8 mouse cellular contexts compared by ENCODE assay signal in genomic region chr13:67107681-67108080, GRCm38 (mm10). TPM values are rescaled to one million over a fixed set of nuclear protein-coding genes. Genes with fewer than 3 reads are reported as not detected.
DNase-seq lines count a peak whose midpoint lies in the region; ATAC-seq lines count a peak whose summit lies in the region.

No protein-coding gene starts in this region.

- peaks cover 9% of the 10 kb centered on the region; the same call in 1 of the 2 replicates for H3K9me3 ChIP-seq in kidney, embryonic 16.5 days (ENCODE audit: low read length)
- H3K9me3 ChIP-seq in embryonic facial prominence, embryonic 14.5 days (ENCODE audit: control insufficient read depth, low read length) = peaks cover 18% of the 10 kb centered on the region; the same call in 1 of the 2 replicates
- peaks cover 2% of the 10 kb centered on the region; the same call in 1 of the 2 replicates for H3K9me3 ChIP-seq in limb, embryonic 10.5 days (replicated peaks)
- no peaks in the 10 kb centered on the region; the same call in 1 of the 2 replicates for H3K9me3 ChIP-seq in neural tube, embryonic 14.5 days (ENCODE audit: control insufficient read depth, low read length)

- H3K27me3 ChIP-seq in kidney, embryonic 16.5 days (ENCODE audit: insufficient read depth, low read length) = no peaks in the 10 kb centered on the region
- H3K27me3 ChIP-seq in embryonic facial prominence, embryonic 14.5 days (replicated peaks; ENCODE audit: control insufficient read depth, insufficient read depth, low read length) = no peaks in the 10 kb centered on the region
- H3K27me3 ChIP-seq in limb, embryonic 10.5 days (ENCODE audit: low read depth, poor library complexity, severe bottlenecking) = no peaks in the 10 kb centered on the region
- H3K27me3 ChIP-seq in neural tube, embryonic 14.5 days (ENCODE audit: control insufficient read depth, insufficient read depth, low read length) = no peaks in the 10 kb centered on the region

- peaks cover 6% of the 10 kb centered on the region for H3K4me1 ChIP-seq in kidney, embryonic 16.5 days (ENCODE audit: insufficient read depth, low read length)
- peaks cover 4% of the 10 kb centered on the region; the same call in 1 of the 2 replicates for H3K4me1 ChIP-seq in embryonic facial prominence, embryonic 14.5 days (ENCODE audit: control insufficient read depth, insufficient read depth, low read length)
- peaks cover 7% of the 10 kb centered on the region for H3K4me1 ChIP-seq in limb, embryonic 10.5 days
- H3K4me1 ChIP-seq in neural tube, embryonic 14.5 days (ENCODE audit: control insufficient read depth, insufficient read depth, low read length) = 0 out of 2 replicates have a peak, but pooled peaks cover 4% of the 10 kb centered on the region

- H3K27ac ChIP-seq in kidney, embryonic 16.5 days (ENCODE audit: low read length) = peak overlapping the region; percentile 87
- H3K27ac ChIP-seq in embryonic facial prominence, embryonic 14.5 days (replicated peaks; ENCODE audit: low read depth, low read length) = peak overlapping the region; percentile 89
- peak overlapping the region; percentile 89 for H3K27ac ChIP-seq in limb, embryonic 10.5 days
- 0 out of 2 replicates have a peak overlapping the region, but pooled peaks have one; percentile 52 for H3K27ac ChIP-seq in neural tube, embryonic 14.5 days (ENCODE audit: low read depth, low read length)

- DNase-seq in kidney, adult 18-20 months = no peak
- DNase-seq in embryonic facial prominence, embryonic 14.5 days (ENCODE audit: low spot score) = peak; percentile 6
- no peak for DNase-seq in limb, embryonic 10.5 days (ENCODE audit: low spot score)
- no peak for DNase-seq in layer of hippocampus, adult 9-10 months (ENCODE audit: low spot score)
- no peak for DNase-seq in thymus, postnatal 10 days (ENCODE audit: low spot score in 2 of 2)
- no peak for DNase-seq in frontal cortex, postnatal 14 days (ENCODE audit: low spot score in 2 of 2)

- H3K4me2 ChIP-seq in kidney, embryonic 16.5 days (replicated peaks; ENCODE audit: low read depth, low read length) = peak overlapping the region; percentile 61
- H3K4me2 ChIP-seq in embryonic facial prominence, embryonic 14.5 days (ENCODE audit: low read depth, low read length) = peak overlapping the region; percentile 74
- H3K4me2 ChIP-seq in neural tube, embryonic 14.5 days (ENCODE audit: low read depth, low read length) = peak overlapping the region; percentile 67

- WGBS in kidney, embryonic 16.5 days = 52% methylated on average over 9 of the region's 9 CpGs
- WGBS in embryonic facial prominence, embryonic 14.5 days = 63% methylated on average over 9 of the region's 9 CpGs
- 70% methylated on average over 9 of the region's 9 CpGs for WGBS in limb, embryonic 10.5 days
- 66% methylated on average over 9 of the region's 9 CpGs for WGBS in neural tube, embryonic 14.5 days

- peaks cover 9% of the 10 kb centered on the region for H3K36me3 ChIP-seq in kidney, embryonic 16.5 days (ENCODE audit: insufficient read depth, low read length)
- peaks cover 9% of the 10 kb centered on the region; the same call in 1 of the 2 replicates for H3K36me3 ChIP-seq in embryonic facial prominence, embryonic 14.5 days (ENCODE audit: control insufficient read depth, insufficient read depth, low read length)
- H3K36me3 ChIP-seq in limb, embryonic 10.5 days = peaks cover 14% of the 10 kb centered on the region
- H3K36me3 ChIP-seq in neural tube, embryonic 14.5 days (ENCODE audit: control insufficient read depth, insufficient read depth, low read length) = no peaks in the 10 kb centered on the region

- H3K9ac ChIP-seq in kidney, embryonic 16.5 days (replicated peaks; ENCODE audit: low read length) = peak overlapping the region; percentile 73
- H3K9ac ChIP-seq in embryonic facial prominence, embryonic 14.5 days (ENCODE audit: low read depth, low read length) = peak overlapping the region; percentile 71
- peak overlapping the region; percentile 58 for H3K9ac ChIP-seq in neural tube, embryonic 14.5 days (replicated peaks; ENCODE audit: low read depth, low read length)

- ATAC-seq in kidney, embryonic 16.5 days (ENCODE audit: low FRiP score, low TSS enrichment) = no peak
- ATAC-seq in embryonic facial prominence, embryonic 14.5 days (ENCODE audit: low read depth) = no peak
- no peak for ATAC-seq in neural tube, embryonic 14.5 days (ENCODE audit: low read depth)

- H3K4me3 ChIP-seq in kidney, embryonic 16.5 days (ENCODE audit: low read length) = peak overlapping the region; percentile 61
- peak overlapping the region; percentile 56 for H3K4me3 ChIP-seq in embryonic facial prominence, embryonic 14.5 days (ENCODE audit: low read depth, low read length)
- peak overlapping the region; percentile 72 for H3K4me3 ChIP-seq in limb, embryonic 10.5 days
- H3K4me3 ChIP-seq in neural tube, embryonic 14.5 days (ENCODE audit: low read depth, low read length) = peak overlapping the region; percentile 60

RNA-seq across cellular contexts. Expression of gene Gm28557, which starts 0.7 kb away (rescaled TPM):
- 3.3 and 3.9 TPM in 2 replicates for polyA plus RNA-seq in kidney, embryonic 16.5 days (2015; fragmentation: Nextera tagmentation; extraction: Ambion mirVana)
- 2.3 and 3.7 TPM in 2 replicates for polyA plus RNA-seq in embryonic facial prominence, embryonic 14.5 days (2014; fragmentation: Nextera tagmentation; extraction: Ambion mirVana)
- polyA plus RNA-seq in limb, embryonic 10.5 days (2016; fragmentation: Nextera tagmentation; extraction: Ambion mirVana) = 1.8 and 2.9 TPM in 2 replicates
- 1.2 and 2.3 TPM in 2 replicates for polyA plus RNA-seq in neural tube, embryonic 14.5 days (2014; fragmentation: Nextera tagmentation; extraction: Ambion mirVana)

RNA-seq across cellular contexts. Expression of gene Rslcan18, which starts 8.4 kb away (rescaled TPM):
- 0.22 and 0.40 TPM in 2 replicates for polyA plus RNA-seq in kidney, embryonic 16.5 days (2015; fragmentation: Nextera tagmentation; extraction: Ambion mirVana)
- 0.24 and 0.31 TPM in 2 replicates for polyA plus RNA-seq in embryonic facial prominence, embryonic 14.5 days (2014; fragmentation: Nextera tagmentation; extraction: Ambion mirVana)
- polyA plus RNA-seq in limb, embryonic 10.5 days (2016; fragmentation: Nextera tagmentation; extraction: Ambion mirVana) = 0.19 and 0.31 TPM in 2 replicates
- 0.09 and 0.19 TPM in 2 replicates for polyA plus RNA-seq in neural tube, embryonic 14.5 days (2014; fragmentation: Nextera tagmentation; extraction: Ambion mirVana)

RNA-seq across cellular contexts. Expression of gene Zfp708, which starts 9.9 kb away (rescaled TPM):
- polyA plus RNA-seq in kidney, embryonic 16.5 days (2015; fragmentation: Nextera tagmentation; extraction: Ambion mirVana) = 5.1 and 5.8 TPM in 2 replicates
- 4.1 and 5.7 TPM in 2 replicates for polyA plus RNA-seq in embryonic facial prominence, embryonic 14.5 days (2014; fragmentation: Nextera tagmentation; extraction: Ambion mirVana)
- polyA plus RNA-seq in limb, embryonic 10.5 days (2016; fragmentation: Nextera tagmentation; extraction: Ambion mirVana) = 4.9 and 6.8 TPM in 2 replicates
- polyA plus RNA-seq in neural tube, embryonic 14.5 days (2014; fragmentation: Nextera tagmentation; extraction: Ambion mirVana) = 9.9 and 10.2 TPM in 2 replicates

RNA-seq across cellular contexts. Expression of gene Zfp759, which starts 13.8 kb away (rescaled TPM):
- polyA plus RNA-seq in kidney, embryonic 16.5 days (2015; fragmentation: Nextera tagmentation; extraction: Ambion mirVana) = 2.1 and 2.7 TPM in 2 replicates
- polyA plus RNA-seq in embryonic facial prominence, embryonic 14.5 days (2014; fragmentation: Nextera tagmentation; extraction: Ambion mirVana) = 2.7 TPM in 2 replicates
- polyA plus RNA-seq in limb, embryonic 10.5 days (2016; fragmentation: Nextera tagmentation; extraction: Ambion mirVana) = 1.5 and 1.9 TPM in 2 replicates
- 4.9 and 6.0 TPM in 2 replicates for polyA plus RNA-seq in neural tube, embryonic 14.5 days (2014; fragmentation: Nextera tagmentation; extraction: Ambion mirVana)

RNA-seq across cellular contexts. Expression of gene Zfp712, which starts 46.7 kb away (rescaled TPM):
- polyA plus RNA-seq in kidney, embryonic 16.5 days (2015; fragmentation: Nextera tagmentation; extraction: Ambion mirVana) = 3.6 and 3.9 TPM in 2 replicates
- polyA plus RNA-seq in embryonic facial prominence, embryonic 14.5 days (2014; fragmentation: Nextera tagmentation; extraction: Ambion mirVana) = 4.0 and 4.3 TPM in 2 replicates
- polyA plus RNA-seq in limb, embryonic 10.5 days (2016; fragmentation: Nextera tagmentation; extraction: Ambion mirVana) = 2.4 and 4.3 TPM in 2 replicates
- 9.4 and 10.1 TPM in 2 replicates for polyA plus RNA-seq in neural tube, embryonic 14.5 days (2014; fragmentation: Nextera tagmentation; extraction: Ambion mirVana)
